Mouse (Mus musculus): Measurements from ENCODE around the gene Aldh18a1. TPM values are rescaled to one million over a fixed set of nuclear protein-coding genes. Genes with fewer than 3 reads are reported as not detected.

Gene Aldh18a1
- polyA plus RNA-seq, 1 experiment, result 185 TPM

DNA sequence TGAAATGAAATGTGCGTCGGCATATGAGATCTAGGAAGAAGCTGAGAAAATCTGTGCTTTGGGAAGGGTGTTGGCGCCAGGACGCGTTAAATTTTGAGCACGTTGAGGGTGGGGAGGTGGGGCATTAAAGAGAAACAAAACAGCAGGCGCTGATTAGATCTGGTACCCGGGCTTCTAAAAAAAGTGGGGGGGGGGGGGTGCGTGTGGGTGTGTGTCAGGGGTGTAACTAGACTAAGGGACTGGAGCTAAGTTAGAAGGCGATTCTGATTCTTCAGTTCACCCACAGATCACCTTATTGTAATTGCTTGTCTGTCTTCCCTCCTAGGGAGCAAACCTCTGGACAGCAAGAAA lies 1.2 kb upstream of the Aldh18a1 start:
- H3K36me3 ChIP-seq (ENCODE audit: control insufficient read depth, insufficient read depth), result peaks cover 7% of the 10 kb centered on the region

DNA sequence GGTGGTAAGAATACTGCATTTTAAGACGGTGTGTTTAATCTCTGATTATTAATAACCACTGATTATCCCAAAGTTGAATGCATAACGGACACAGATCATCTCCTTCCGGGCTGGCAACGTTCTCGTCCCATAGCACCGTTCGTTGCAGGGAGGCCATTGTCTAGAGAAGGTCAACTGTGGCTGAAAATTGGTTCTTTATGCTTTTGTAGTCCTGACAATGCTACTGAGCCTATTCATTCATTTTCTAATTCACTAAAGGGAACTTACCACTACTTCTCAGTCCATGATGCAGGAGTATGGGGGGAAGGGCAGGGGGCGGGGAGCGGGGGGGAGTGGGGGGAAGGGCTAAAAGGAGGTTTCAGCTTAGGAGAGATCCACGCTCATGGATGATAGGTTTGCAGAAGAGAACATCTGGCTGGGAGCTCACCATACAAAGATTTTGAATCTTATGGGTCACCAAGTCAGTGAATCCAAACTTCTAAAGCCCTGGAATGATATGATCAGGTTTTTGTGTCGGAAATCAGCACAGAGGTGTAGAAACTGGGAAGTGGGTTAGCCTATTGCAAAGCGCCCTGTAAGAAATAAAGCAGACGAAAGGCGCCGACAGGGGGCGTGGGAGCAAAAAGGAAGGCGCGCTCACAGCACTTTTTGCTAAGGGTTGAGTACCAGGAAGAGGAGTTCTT lies 725 bp upstream of the Aldh18a1 start:
- Histone ChIP-seq H3K79me2 (ENCODE audit: control insufficient read depth, insufficient read depth) (peaks cover 25% of the 10 kb centered on the region), H3K4me2 (ENCODE audit: low read depth) (peak overlapping the region; percentile 79), H3ac (ENCODE audit: control insufficient read depth, insufficient read length) (peak overlapping the region; percentile 15), H3K4me3 (peak overlapping the region; percentile 86), H3K27me3 (ENCODE audit: control insufficient read depth, insufficient read depth, insufficient read length) (no peaks in the 10 kb centered on the region), H3K36me3 (ENCODE audit: control insufficient read depth, insufficient read depth) (peaks cover 11% of the 10 kb centered on the region)
- TF ChIP-seq MYOD1 (IDR thresholded peaks at IDR 0.05; ENCODE audit: control insufficient read depth in 1 of 3, insufficient read length in 2 of 3, low read depth in 2 of 3), result no peak
- TF ChIP-seq USF1 (IDR thresholded peaks at IDR 0.05; ENCODE audit: low read depth), result no peak
- TF ChIP-seq POLR2AphosphoS2 (IDR thresholded peaks at IDR 0.05; ENCODE audit: insufficient read length, low read depth), result no peak
- peak; percentile 27 for TF ChIP-seq POLR2A (IDR thresholded peaks at IDR 0.05; ENCODE audit: insufficient read length, low read depth)
- no peak for TF ChIP-seq SRF (IDR thresholded peaks at IDR 0.05; ENCODE audit: control insufficient read depth, insufficient read length, low read depth)

More for the DNA sequence above, 1.2 kb upstream of the Aldh18a1 start:
- Histone ChIP-seq H3K4me3 (peak overlapping the region; percentile 86), H3K4me2 (ENCODE audit: low read depth) (peak overlapping the region; percentile 79), H3K79me2 (ENCODE audit: control insufficient read depth, insufficient read depth) (peaks cover 23% of the 10 kb centered on the region), H3K27me3 (ENCODE audit: control insufficient read depth, insufficient read depth, insufficient read length) (no peaks in the 10 kb centered on the region), H3ac (ENCODE audit: control insufficient read depth, insufficient read length) (no peak overlapping the region)
- no peak for TF ChIP-seq REST (IDR thresholded peaks at IDR 0.05; ENCODE audit: insufficient read depth, insufficient read length)
- no peak for TF ChIP-seq E2F4 (IDR thresholded peaks at IDR 0.05; ENCODE audit: insufficient read depth)
- TF ChIP-seq TCF12 (IDR thresholded peaks at IDR 0.05; ENCODE audit: insufficient read depth, poor library complexity, severe bottlenecking), result no peak
- TF ChIP-seq CEBPB (IDR thresholded peaks at IDR 0.05; ENCODE audit: insufficient read depth, poor library complexity, severe bottlenecking), result no peak

DNA sequence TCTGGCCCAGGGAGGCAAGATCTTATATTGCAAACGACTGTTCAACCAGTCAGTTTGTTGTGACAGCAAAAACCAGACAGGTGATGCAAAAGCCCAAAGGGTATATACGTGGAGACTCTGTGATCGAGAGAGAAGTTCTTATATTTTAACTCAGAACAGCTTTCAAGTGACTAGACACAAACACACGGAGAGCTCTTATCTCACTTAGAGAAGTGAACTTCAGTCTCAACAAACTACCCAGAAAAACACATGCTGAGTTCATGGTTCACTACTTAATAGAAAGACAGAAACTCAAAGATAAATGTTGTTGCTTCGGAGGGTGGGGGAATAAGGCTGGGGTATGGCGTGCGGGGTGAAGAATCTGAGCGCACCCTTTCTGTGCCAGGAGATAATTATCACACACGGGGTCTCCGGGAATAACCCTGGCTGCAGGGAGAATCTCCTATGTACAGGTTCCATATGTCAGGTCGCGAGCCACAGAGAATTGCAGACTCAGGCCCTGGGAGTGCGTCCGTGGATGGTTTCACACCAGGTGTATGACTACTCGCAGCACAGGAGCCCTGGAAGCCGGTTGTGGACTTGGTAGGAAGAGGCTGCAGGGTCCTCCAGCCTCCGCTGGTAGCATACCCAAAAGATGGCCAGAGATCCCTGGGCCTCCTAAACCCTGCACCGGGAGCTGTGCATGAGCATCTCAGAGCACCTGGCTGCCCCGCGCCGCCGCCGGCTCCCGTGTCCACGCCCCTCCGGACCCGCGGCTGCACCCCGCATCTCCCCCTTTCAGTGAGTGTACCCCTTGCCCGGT lies 571 bp downstream of the Aldh18a1 start:
- H3K27me3 ChIP-seq (ENCODE audit: control insufficient read depth, insufficient read depth, insufficient read length), result no peaks in the 10 kb centered on the region
- TF ChIP-seq REST (IDR thresholded peaks at IDR 0.05; ENCODE audit: insufficient read depth, insufficient read length), result no peak
- TF ChIP-seq MYOD1 (IDR thresholded peaks at IDR 0.05; ENCODE audit: control insufficient read depth in 1 of 3, insufficient read length in 2 of 3, low read depth in 2 of 3), result no peak
- TF ChIP-seq MAX (IDR thresholded peaks at IDR 0.05; ENCODE audit: low read depth), result no peak
- no peak for TF ChIP-seq TCF3 (IDR thresholded peaks at IDR 0.05; ENCODE audit: insufficient read length, low read depth)
- TF ChIP-seq MYOG (IDR thresholded peaks at IDR 0.05; ENCODE audit: control insufficient read depth in 1 of 3, insufficient read depth in 1 of 3, insufficient read length in 2 of 3, low read depth in 2 of 3), result no peak
- TF ChIP-seq CEBPB (IDR thresholded peaks at IDR 0.05; ENCODE audit: insufficient read depth, poor library complexity, severe bottlenecking), result no peak
- TF ChIP-seq POLR2A (IDR thresholded peaks at IDR 0.05; ENCODE audit: insufficient read length, low read depth), result no peak
- TF ChIP-seq POLR2AphosphoS2 (IDR thresholded peaks at IDR 0.05; ENCODE audit: insufficient read length, low read depth), result no peak
- no peak for TF ChIP-seq E2F4 (IDR thresholded peaks at IDR 0.05; ENCODE audit: insufficient read depth)
- TF ChIP-seq TCF12 (IDR thresholded peaks at IDR 0.05; ENCODE audit: insufficient read depth, poor library complexity, severe bottlenecking), result no peak
- TF ChIP-seq SRF (IDR thresholded peaks at IDR 0.05; ENCODE audit: control insufficient read depth, insufficient read length, low read depth), result no peak
- TF ChIP-seq USF1 (IDR thresholded peaks at IDR 0.05; ENCODE audit: low read depth), result no peak
- H3K4me2 ChIP-seq (ENCODE audit: low read depth), result peak overlapping the region; percentile 89
- H3K4me3 ChIP-seq, result peak overlapping the region; percentile 86
- H3K79me2 ChIP-seq (ENCODE audit: control insufficient read depth, insufficient read depth), result peaks cover 36% of the 10 kb centered on the region
- H3K36me3 ChIP-seq (ENCODE audit: control insufficient read depth, insufficient read depth), result peaks cover 21% of the 10 kb centered on the region
- peak overlapping the region; percentile 15 for H3ac ChIP-seq (ENCODE audit: control insufficient read depth, insufficient read length)

DNA sequence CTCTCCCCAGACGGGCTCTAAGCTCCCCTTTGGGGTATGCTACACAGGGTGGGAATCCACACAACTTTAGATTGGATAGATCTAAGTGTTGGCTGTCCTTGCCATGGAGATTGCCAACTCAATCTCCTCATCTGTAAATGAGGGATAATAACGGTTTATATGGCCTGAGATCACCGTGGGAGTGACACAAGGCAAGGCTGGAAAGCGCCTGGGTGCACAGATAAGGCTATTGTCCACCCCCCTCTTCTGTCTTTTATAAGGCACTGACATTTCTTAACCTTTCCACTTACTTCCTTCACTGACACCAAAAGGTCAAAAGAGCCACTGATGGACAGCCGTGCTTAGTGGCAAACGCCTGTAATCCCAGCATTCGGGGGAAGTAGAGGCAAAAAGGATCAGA lies 1.4 kb downstream of the Aldh18a1 start:
- H3K4me2 ChIP-seq (ENCODE audit: low read depth), result peak overlapping the region; percentile 89
- H3K4me3 ChIP-seq, result peak overlapping the region; percentile 86
- no peaks in the 10 kb centered on the region for H3K27me3 ChIP-seq (ENCODE audit: control insufficient read depth, insufficient read depth, insufficient read length)
- no peak overlapping the region for H3ac ChIP-seq (ENCODE audit: control insufficient read depth, insufficient read length)
- peaks cover 41% of the 10 kb centered on the region for H3K79me2 ChIP-seq (ENCODE audit: control insufficient read depth, insufficient read depth)
- TF ChIP-seq TCF3 (IDR thresholded peaks at IDR 0.05; ENCODE audit: insufficient read length, low read depth) (no peak), MYOD1 (IDR thresholded peaks at IDR 0.05; ENCODE audit: control insufficient read depth in 1 of 3, insufficient read length in 2 of 3, low read depth in 2 of 3) (no peak), POLR2A (IDR thresholded peaks at IDR 0.05; ENCODE audit: insufficient read length, low read depth) (no peak), USF1 (IDR thresholded peaks at IDR 0.05; ENCODE audit: low read depth) (no peak), SRF (IDR thresholded peaks at IDR 0.05; ENCODE audit: control insufficient read depth, insufficient read length, low read depth) (no peak), MAX (IDR thresholded peaks at IDR 0.05; ENCODE audit: low read depth) (no peak), REST (IDR thresholded peaks at IDR 0.05; ENCODE audit: insufficient read depth, insufficient read length) (no peak), CEBPB (IDR thresholded peaks at IDR 0.05; ENCODE audit: insufficient read depth, poor library complexity, severe bottlenecking) (no peak), TCF12 (IDR thresholded peaks at IDR 0.05; ENCODE audit: insufficient read depth, poor library complexity, severe bottlenecking) (no peak), E2F4 (IDR thresholded peaks at IDR 0.05; ENCODE audit: insufficient read depth) (no peak), MYOG (IDR thresholded peaks at IDR 0.05; ENCODE audit: control insufficient read depth in 1 of 3, insufficient read depth in 1 of 3, insufficient read length in 2 of 3, low read depth in 2 of 3) (no peak), POLR2AphosphoS2 (IDR thresholded peaks at IDR 0.05; ENCODE audit: insufficient read length, low read depth) (no peak)
- peaks cover 29% of the 10 kb centered on the region for H3K36me3 ChIP-seq (ENCODE audit: control insufficient read depth, insufficient read depth)
